Mouse (Mus musculus) lung, postnatal 14 days (tissue): ENCODE measurements around the gene Ccdc65.
A peak's percentile ranks its signal among the peaks of the same experiment; 100 is the strongest.

Experiments
- DNase-seq: peaks from one replicate; pipeline ENCODE4 v3.0.0; 2021

The Ccdc65 gene

GRCm38 (mm10) chr15:98707766-98708372 lies at the start of gene Ccdc65:
Ccdc65 (plus strand) TSS chr15:98708207.
- DNase-seq: peak; percentile 88

GRCm38 (mm10) chr15:98662198-98662566 lies 45.8 kb upstream of the Ccdc65 start:
- no peak for DNase-seq

- peak; percentile 94 for DNase-seq
Measured at GRCm38 (mm10) chr15:98662567-98663545, 45.2 kb upstream of the Ccdc65 start, which contains the start of gene Ddx23. Ddx23 (minus strand) TSS chr15:98662894.

GRCm38 (mm10) chr15:98664042-98664907 lies 43.7 kb upstream of the Ccdc65 start:
- no peak for DNase-seq

GRCm38 (mm10) chr15:98672592-98672991 lies 35.4 kb upstream of the Ccdc65 start:
- no peak for DNase-seq

GRCm38 (mm10) chr15:98673732-98674131 lies 34.3 kb upstream of the Ccdc65 start:
- no peak for DNase-seq

- no peak for DNase-seq
Measured at GRCm38 (mm10) chr15:98674284-98674993, 33.6 kb upstream of the Ccdc65 start.

- DNase-seq: no peak
Measured at GRCm38 (mm10) chr15:98674994-98675545, 32.9 kb upstream of the Ccdc65 start.

GRCm38 (mm10) chr15:98675634-98676250 lies 32.3 kb upstream of the Ccdc65 start:
- DNase-seq: no peak

- peak; percentile 14 for DNase-seq
Measured at GRCm38 (mm10) chr15:98676471-98676870, 31.5 kb upstream of the Ccdc65 start.

- peak; percentile 78 for DNase-seq
Measured at GRCm38 (mm10) chr15:98676940-98677728, 30.9 kb upstream of the Ccdc65 start, which contains the start of gene Rnd1. Rnd1 (minus strand) TSS chr15:98677461.

GRCm38 (mm10) chr15:98677977-98678376 lies 30.0 kb upstream of the Ccdc65 start:
- no peak for DNase-seq

- DNase-seq: no peak
Measured at GRCm38 (mm10) chr15:98680660-98681059, 27.3 kb upstream of the Ccdc65 start.

- DNase-seq: no peak
Measured at GRCm38 (mm10) chr15:98681633-98682032, 26.4 kb upstream of the Ccdc65 start.

GRCm38 (mm10) chr15:98683177-98683576 lies 24.8 kb upstream of the Ccdc65 start:
- no peak for DNase-seq

- DNase-seq: no peak
Measured at GRCm38 (mm10) chr15:98683746-98684145, 24.3 kb upstream of the Ccdc65 start.

GRCm38 (mm10) chr15:98685926-98686325 lies 22.1 kb upstream of the Ccdc65 start:
- DNase-seq: no peak

- DNase-seq: no peak
Measured at GRCm38 (mm10) chr15:98689682-98690081, 18.3 kb upstream of the Ccdc65 start.

- no peak for DNase-seq
Measured at GRCm38 (mm10) chr15:98691486-98692147, 16.4 kb upstream of the Ccdc65 start.

- peak; percentile 60 for DNase-seq
Measured at GRCm38 (mm10) chr15:98692171-98692715, 15.8 kb upstream of the Ccdc65 start.
